17 mouse cellular contexts compared by ENCODE assay signal in genomic region chr16:35139416-35139815, GRCm38 (mm10). TPM values are rescaled to one million over a fixed set of nuclear protein-coding genes. Genes with fewer than 3 reads are reported as not detected.
DNase-seq lines count a peak whose midpoint lies in the region; ATAC-seq and TF ChIP-seq lines count a peak whose summit lies in the region.
"Had no signal": no experiment of that assay in that cellular context is flagged by ENCODE, and none has a peak within 500 bp of the region (broad histone marks: within the 10 kb centered on the region; RNA-seq: fewer than 3 reads in every experiment).

No protein-coding gene starts in this region.

- peaks cover 10% of the 10 kb centered on the region; the same call in 1 of the 2 replicates for H3K4me1 ChIP-seq in hindbrain, postnatal 0 days (ENCODE audit: insufficient read depth, low read length)
- peaks cover 8% of the 10 kb centered on the region for H3K4me1 ChIP-seq in hindbrain, embryonic 16.5 days (ENCODE audit: control insufficient read depth, insufficient read depth, low read depth, low read length)
- H3K4me1 ChIP-seq in midbrain, embryonic 14.5 days (ENCODE audit: control insufficient read depth, insufficient read depth, low read length): peaks cover 19% of the 10 kb centered on the region
- H3K4me1 ChIP-seq in midbrain, embryonic 11.5 days (ENCODE audit: control insufficient read depth, insufficient read depth, low read length): peaks cover 16% of the 10 kb centered on the region
- peaks cover 12% of the 10 kb centered on the region; the same call in 1 of the 2 replicates for H3K4me1 ChIP-seq in forebrain, postnatal 0 days (ENCODE audit: insufficient read depth)

- ATAC-seq in hindbrain, postnatal 0 days: no peak
- no peak for ATAC-seq in hindbrain, embryonic 16.5 days
- no peak for ATAC-seq in midbrain, embryonic 14.5 days (ENCODE audit: low FRiP score, low TSS enrichment)
- no peak for ATAC-seq in midbrain, embryonic 11.5 days (ENCODE audit: low FRiP score)
- no peak for ATAC-seq in forebrain, postnatal 0 days

- H3K36me3 ChIP-seq in hindbrain, postnatal 0 days (ENCODE audit: insufficient read depth, low read length): no peaks in the 10 kb centered on the region
- no peaks in the 10 kb centered on the region for H3K36me3 ChIP-seq in hindbrain, embryonic 16.5 days (ENCODE audit: control insufficient read depth, insufficient read depth, low read length)
- no peaks in the 10 kb centered on the region for H3K36me3 ChIP-seq in midbrain, embryonic 14.5 days (ENCODE audit: control insufficient read depth, insufficient read depth, low read length)
- no peaks in the 10 kb centered on the region for H3K36me3 ChIP-seq in midbrain, embryonic 11.5 days (ENCODE audit: control insufficient read depth, insufficient read depth, low read length)
- H3K36me3 ChIP-seq in forebrain, postnatal 0 days (ENCODE audit: insufficient read depth): no peaks in the 10 kb centered on the region
- H3K36me3 ChIP-seq: embryonic facial prominence, embryonic 10.5 days; kidney, embryonic 15.5 days; midbrain, embryonic 12.5 days had no signal

- DNase-seq in cerebellum, postnatal 14 days: peak; percentile 70 to 79
- no peak for DNase-seq in cerebellum, adult 8-10 months
- DNase-seq in hindbrain, postnatal 0 days (ENCODE audit: low spot score): peak; percentile 42
- DNase-seq in midbrain, embryonic 14.5 days: peak; percentile 26
- no peak for DNase-seq in midbrain, embryonic 11.5 days (ENCODE audit: low spot score, missing footprints)
- no peak for DNase-seq in forebrain, postnatal 0 days
- no peak for DNase-seq in adrenal gland, postnatal 10 days
- DNase-seq: gastrocnemius, postnatal 25 days; kidney, adult 11 months; kidney, postnatal 4 days; thymus, adult 2 months; thymus, postnatal 4 days had no signal

- no peaks in the 10 kb centered on the region for H3K27me3 ChIP-seq in hindbrain, postnatal 0 days (ENCODE audit: insufficient read depth, low read length)
- no peaks in the 10 kb centered on the region for H3K27me3 ChIP-seq in hindbrain, embryonic 16.5 days (replicated peaks; ENCODE audit: control insufficient read depth, insufficient read depth, low read length)
- no peaks in the 10 kb centered on the region for H3K27me3 ChIP-seq in midbrain, embryonic 14.5 days (ENCODE audit: control insufficient read depth, insufficient read depth, low read length)
- H3K27me3 ChIP-seq in midbrain, embryonic 11.5 days (ENCODE audit: control insufficient read depth, insufficient read depth, low read length): no peaks in the 10 kb centered on the region
- no peaks in the 10 kb centered on the region for H3K27me3 ChIP-seq in forebrain, postnatal 0 days (ENCODE audit: insufficient read depth, low read length)
- H3K27me3 ChIP-seq: kidney, embryonic 15.5 days had no signal

- no peak for TF ChIP-seq CTCF in hindbrain, postnatal 0 days (IDR thresholded peaks at IDR 0.05; ENCODE audit: low read depth)
- no peak for TF ChIP-seq CTCF in forebrain, postnatal 0 days (IDR thresholded peaks at IDR 0.05; ENCODE audit: low read depth)

- H3K4me3 ChIP-seq in hindbrain, postnatal 0 days (ENCODE audit: low read length): no peak overlapping the region
- no peak overlapping the region for H3K4me3 ChIP-seq in hindbrain, embryonic 16.5 days (ENCODE audit: low read length)
- H3K4me3 ChIP-seq in midbrain, embryonic 14.5 days (replicated peaks; ENCODE audit: low read depth, low read length): no peak overlapping the region
- H3K4me3 ChIP-seq in midbrain, embryonic 11.5 days (ENCODE audit: low read depth, low read length): no peak overlapping the region
- H3K4me3 ChIP-seq in forebrain, postnatal 0 days (ENCODE audit: low read depth, low read length): no peak overlapping the region
- H3K4me3 ChIP-seq: kidney, embryonic 15.5 days; midbrain, embryonic 12.5 days had no signal

- no peak overlapping the region for H3K4me2 ChIP-seq in hindbrain, postnatal 0 days (ENCODE audit: low read depth, low read length)
- H3K4me2 ChIP-seq in hindbrain, embryonic 16.5 days (ENCODE audit: low read length): no peak overlapping the region
- 0 out of 2 replicates have a peak overlapping the region, but pooled peaks have one; percentile 42 for H3K4me2 ChIP-seq in midbrain, embryonic 14.5 days (ENCODE audit: low read length)
- no peak overlapping the region for H3K4me2 ChIP-seq in midbrain, embryonic 11.5 days
- peak overlapping the region; percentile 3; the same call in 1 of the 2 replicates for H3K4me2 ChIP-seq in forebrain, postnatal 0 days (ENCODE audit: low read depth)
- H3K4me2 ChIP-seq: kidney, embryonic 15.5 days had no signal

- peak overlapping the region; percentile 68; the same call in 1 of the 2 replicates for H3K27ac ChIP-seq in hindbrain, postnatal 0 days
- H3K27ac ChIP-seq in hindbrain, embryonic 16.5 days (ENCODE audit: low read depth, low read length): no peak overlapping the region
- H3K27ac ChIP-seq in midbrain, embryonic 14.5 days (replicated peaks; ENCODE audit: low read depth, low read length): peak overlapping the region; percentile 77; the same call in 1 of the 2 replicates
- H3K27ac ChIP-seq in midbrain, embryonic 11.5 days (ENCODE audit: low read depth, low read length): no peak overlapping the region
- no peak overlapping the region for H3K27ac ChIP-seq in forebrain, postnatal 0 days (ENCODE audit: low read depth, low read length)
- H3K27ac ChIP-seq: kidney, embryonic 15.5 days; macrophage had no signal

- H3K9ac ChIP-seq in hindbrain, postnatal 0 days (replicated peaks; ENCODE audit: low read length): no peak overlapping the region
- H3K9ac ChIP-seq in hindbrain, embryonic 16.5 days (ENCODE audit: low read depth, low read length): no peak overlapping the region
- H3K9ac ChIP-seq in midbrain, embryonic 14.5 days (replicated peaks; ENCODE audit: low read length): no peak overlapping the region
- H3K9ac ChIP-seq in midbrain, embryonic 11.5 days (ENCODE audit: low read length): no peak overlapping the region
- no peak overlapping the region for H3K9ac ChIP-seq in forebrain, postnatal 0 days
- H3K9ac ChIP-seq: kidney, embryonic 15.5 days had no signal

- 29% methylated on average over 6 of the region's 6 CpGs for WGBS in hindbrain, postnatal 0 days
- 32% methylated on average over 6 of the region's 6 CpGs for WGBS in hindbrain, embryonic 16.5 days
- 37% methylated on average over 6 of the region's 6 CpGs for WGBS in midbrain, embryonic 14.5 days
- 62% methylated on average over 6 of the region's 6 CpGs for WGBS in midbrain, embryonic 11.5 days
- 11% methylated on average over 6 of the region's 6 CpGs for WGBS in forebrain, postnatal 0 days

- no peaks in the 10 kb centered on the region for H3K9me3 ChIP-seq in hindbrain, postnatal 0 days (ENCODE audit: low read length)
- no peaks in the 10 kb centered on the region for H3K9me3 ChIP-seq in hindbrain, embryonic 16.5 days (ENCODE audit: control insufficient read depth, low read length)
- no peaks in the 10 kb centered on the region for H3K9me3 ChIP-seq in midbrain, embryonic 14.5 days (ENCODE audit: control insufficient read depth, low read length)
- no peaks in the 10 kb centered on the region for H3K9me3 ChIP-seq in midbrain, embryonic 11.5 days (ENCODE audit: control insufficient read depth, low read length)
- H3K9me3 ChIP-seq in forebrain, postnatal 0 days (ENCODE audit: low read length): no peaks in the 10 kb centered on the region
- H3K9me3 ChIP-seq: embryonic facial prominence, embryonic 10.5 days; kidney, embryonic 15.5 days; midbrain, embryonic 12.5 days had no signal

RNA-seq across cellular contexts. Expression of gene Adcy5, which starts 15.3 kb away (rescaled TPM):
- total RNA-seq in hindbrain, postnatal 0 days (2014; rRNA removed): 82.7 and 85.5 TPM in 2 replicates
- polyA plus RNA-seq in hindbrain, postnatal 0 days (2015; fragmentation: Nextera tagmentation; extraction: Ambion mirVana): 5.7 and 6.3 TPM in 2 replicates
- 7.0 and 7.2 TPM in 2 replicates for polyA plus RNA-seq in hindbrain, embryonic 16.5 days (2015; fragmentation: Nextera tagmentation; extraction: Ambion mirVana)
- 8.4 and 8.7 TPM in 2 replicates for polyA plus RNA-seq in midbrain, embryonic 14.5 days (2014; fragmentation: Nextera tagmentation; extraction: Ambion mirVana)
- 1.7 TPM in 2 replicates for polyA plus RNA-seq in midbrain, embryonic 11.5 days (2014; fragmentation: Nextera tagmentation; extraction: Ambion mirVana)
- 52.7 and 57.8 TPM in 2 replicates for total RNA-seq in forebrain, postnatal 0 days (2014; rRNA removed)
- 5.8 and 7.0 TPM in 2 replicates for polyA plus RNA-seq in forebrain, postnatal 0 days (2015; fragmentation: Nextera tagmentation; extraction: Ambion mirVana)
- 1 to 10 TPM; 6.6 to 9.0 TPM for total RNA-seq in adrenal gland, postnatal 10 days (2021)

Comparison
In these comparisons a context has a peak if more than half of its experiments do, and no peak if none do; other contexts are left out.
1. DNase-seq: peak in cerebellum, postnatal 14 days (2 of 2), hindbrain, postnatal 0 days (single experiment) and midbrain, embryonic 14.5 days (single experiment); none in cerebellum, adult 8-10 months (single experiment), midbrain, embryonic 11.5 days (single experiment), forebrain, postnatal 0 days (single experiment) and adrenal gland, postnatal 10 days (single experiment).
2. H3K27ac ChIP-seq: peak in hindbrain, postnatal 0 days (single experiment) and midbrain, embryonic 14.5 days (single experiment); none in hindbrain, embryonic 16.5 days (single experiment), midbrain, embryonic 11.5 days (single experiment) and forebrain, postnatal 0 days (single experiment).
3. H3K4me2 ChIP-seq: peak in midbrain, embryonic 14.5 days (single experiment) and forebrain, postnatal 0 days (single experiment); none in hindbrain, postnatal 0 days (single experiment), hindbrain, embryonic 16.5 days (single experiment) and midbrain, embryonic 11.5 days (single experiment).